Mouse (Mus musculus): Measurements from ENCODE around the gene Bri3bp.

GRCm38 (mm10) chr5:125407910-125408575 lies 33.3 kb upstream of the Bri3bp start:
- TF ChIP-seq CTCF (IDR thresholded peaks at IDR 0.05; ENCODE audit: borderline replicate concordance, insufficient read depth, low read length) (no peak), POLR2A (IDR thresholded peaks at IDR 0.05; ENCODE audit: low read depth, low read length) (no peak)
